Mouse (Mus musculus) lung, adult 2 months (tissue): Measurements from ENCODE around the gene Exosc6.
A peak's percentile ranks its signal among the peaks of the same experiment; 100 is the strongest.

Source experiments
- CTCF ChIP-seq: fragments of 200-500 bp; IDR thresholded peaks from 2 replicates; pipeline ENCODE4 v1.5.1; 2011; ENCODE audit warnings: mild to moderate bottlenecking, low read length, control low read depth; ENCODE audit not compliant: insufficient read depth
- POLR2A ChIP-seq: fragments of 200-500 bp; IDR thresholded peaks from 2 replicates; pipeline ENCODE4 v1.6.1; 2011; ENCODE audit warnings: low read depth, mild to moderate bottlenecking, control low read depth, low read length, borderline replicate concordance; ENCODE audit errors: extremely low read depth

- peak; percentile 94 for TF ChIP-seq CTCF
- no peak for TF ChIP-seq POLR2A
Observed at GRCm38 (mm10) chr8:111090126-111090525, 34.0 kb downstream of the Exosc6 start.
